Mouse (Mus musculus) E14TG2a.4 (cell line): ENCODE measurements around the gene Rpl23.

Experiments
- H3K27me3 ChIP-seq: 2 replicates; pipeline ENCODE4 v1.6.1; 2014; ENCODE audit warnings: low read length, control low read depth; ENCODE audit not compliant: insufficient read depth
- H3K36me3 ChIP-seq: 2 replicates; pipeline ENCODE4 v1.6.1; 2014; ENCODE audit warnings: low read length, control low read depth; ENCODE audit not compliant: insufficient read depth
- H3K4me1 ChIP-seq: replicated peaks from 2 replicates; pipeline ENCODE4 v1.6.1; 2014; ENCODE audit warnings: low read depth, low read length, control low read depth
- H3K4me3 ChIP-seq: replicated peaks from 2 replicates; pipeline ENCODE4 v1.5.1; 2014; ENCODE audit warnings: mild to moderate bottlenecking, low read length
- H3K9me3 ChIP-seq: 2 replicates; pipeline ENCODE4 v1.6.1; 2014; ENCODE audit warnings: low read length, control low read depth
- CTCF ChIP-seq: conservative IDR thresholded peaks from 2 replicates; pipeline ENCODE4 v1.5.1; 2014; ENCODE audit warnings: low read length
- NANOG ChIP-seq: IDR thresholded peaks from 2 replicates; pipeline ENCODE4 v1.6.1; 2014; ENCODE audit warnings: borderline replicate concordance, low read length, mixed read lengths
- POU5F1 ChIP-seq: IDR thresholded peaks from 2 replicates; pipeline ENCODE4 v1.6.1; 2014; ENCODE audit warnings: low read length, borderline replicate concordance

Gene Rpl23

DNA sequence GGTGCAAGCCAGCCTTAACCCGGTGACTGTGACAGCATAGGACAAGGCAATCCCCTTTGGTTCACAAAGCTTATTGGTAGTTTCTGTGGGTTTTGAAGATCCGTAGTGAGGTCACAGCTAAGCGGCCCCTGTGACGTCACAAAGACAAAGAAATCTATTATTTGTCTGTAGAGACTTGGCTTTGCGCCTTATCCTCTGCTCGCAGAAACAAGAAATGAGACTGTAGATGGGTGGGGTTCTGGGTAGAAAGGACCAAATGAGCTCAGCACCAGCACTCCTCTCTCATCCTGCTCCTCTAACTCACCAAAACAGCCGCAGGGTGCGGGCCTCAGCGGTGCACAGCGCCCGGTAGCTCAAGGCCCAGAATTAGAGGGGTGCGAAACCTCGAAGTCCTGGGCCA, 7.1 kb downstream of the Rpl23 start:
- TF ChIP-seq NANOG (no peak), CTCF (no peak), POU5F1 (no peak)
- H3K4me3 ChIP-seq = peak overlapping the region; percentile 49
- peaks cover 70% of the 10 kb centered on the region for H3K4me1 ChIP-seq
- H3K9me3 ChIP-seq = no peaks in the 10 kb centered on the region
- H3K27me3 ChIP-seq = no peaks in the 10 kb centered on the region
- H3K36me3 ChIP-seq = peaks cover 60% of the 10 kb centered on the region

DNA sequence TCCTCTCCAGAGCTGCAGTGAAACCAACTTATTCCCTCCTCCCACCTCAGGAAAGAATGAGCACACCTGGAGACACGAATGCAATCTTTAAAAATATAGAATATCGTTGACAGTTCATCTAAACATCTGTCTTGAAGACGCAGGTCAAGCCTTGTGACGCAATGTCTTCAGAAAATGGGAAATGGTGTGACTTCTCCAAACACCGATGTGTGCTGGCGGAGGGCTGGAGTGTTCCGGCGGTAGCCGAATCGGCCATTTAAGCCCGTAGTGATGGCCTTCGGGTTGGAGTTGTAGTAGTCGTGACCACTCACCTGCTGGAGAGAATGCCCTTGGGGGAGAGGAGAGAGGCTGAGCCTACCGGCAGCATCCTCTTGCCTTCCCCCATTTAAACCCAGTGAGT, 10.8 kb downstream of the Rpl23 start:
- no peaks in the 10 kb centered on the region for H3K9me3 ChIP-seq
- peaks cover 23% of the 10 kb centered on the region for H3K36me3 ChIP-seq
- H3K27me3 ChIP-seq = 0 out of 2 replicates have a peak, but pooled peaks cover 3% of the 10 kb centered on the region
- H3K4me3 ChIP-seq = no peak overlapping the region
- H3K4me1 ChIP-seq = peaks cover 41% of the 10 kb centered on the region
- TF ChIP-seq CTCF (no peak), POU5F1 (no peak), NANOG (no peak)

- peaks cover 12% of the 10 kb centered on the region for H3K36me3 ChIP-seq
- TF ChIP-seq POU5F1 (no peak), NANOG (no peak), CTCF (no peak)
- H3K9me3 ChIP-seq = no peaks in the 10 kb centered on the region
- no peak overlapping the region for H3K4me3 ChIP-seq
- H3K27me3 ChIP-seq = 0 out of 2 replicates have a peak, but pooled peaks cover 3% of the 10 kb centered on the region
- peaks cover 36% of the 10 kb centered on the region for H3K4me1 ChIP-seq
Observed at GRCm38 (mm10) chr11:97769704-97770103, 12.5 kb downstream of the Rpl23 start.

DNA sequence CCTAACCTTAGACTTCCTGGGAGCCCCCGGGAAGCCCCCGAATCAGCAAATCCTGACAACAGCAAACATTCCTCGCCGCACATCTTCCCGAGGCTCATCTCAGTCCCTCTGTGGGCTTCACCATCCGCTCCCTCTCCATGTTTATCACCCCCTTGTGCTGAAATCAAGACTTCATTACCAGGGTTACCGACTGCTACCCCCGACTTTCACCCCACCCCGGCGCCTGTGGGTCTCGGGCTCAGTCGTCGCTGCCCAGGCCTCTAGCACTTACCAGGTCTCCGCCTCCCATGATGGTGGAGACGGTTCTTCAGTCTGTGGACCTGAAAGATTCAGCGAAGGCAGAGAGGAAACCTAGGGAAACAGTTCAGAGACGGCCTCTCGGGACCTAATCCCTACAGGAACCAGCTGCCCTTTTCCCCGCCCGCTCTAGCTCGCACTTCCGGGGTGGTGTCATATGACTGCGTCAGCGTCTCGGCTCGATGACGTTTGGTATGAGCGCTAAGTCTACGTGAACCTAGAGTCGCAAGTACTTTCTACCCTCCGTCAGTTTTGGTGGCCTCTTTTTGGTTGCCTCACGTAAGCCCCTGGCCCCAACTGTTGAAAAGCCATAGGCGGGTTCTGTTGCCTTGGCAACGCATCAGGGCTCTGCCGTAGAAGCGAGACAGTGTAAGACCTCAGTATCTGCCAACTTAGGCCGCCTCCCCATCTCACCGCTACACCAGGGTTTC, 15.9 kb downstream of the Rpl23 start, which contains the start of gene Cwc25:
Gene Cwc25, minus strand, starts transcription at position 403 of the 728 bp plus-strand sequence.
- H3K4me1 ChIP-seq = peaks cover 45% of the 10 kb centered on the region
- 0 out of 2 replicates have a peak, but pooled peaks cover 3% of the 10 kb centered on the region for H3K27me3 ChIP-seq
- peaks cover 38% of the 10 kb centered on the region for H3K36me3 ChIP-seq
- TF ChIP-seq NANOG (no peak), CTCF (no peak), POU5F1 (no peak)
- no peaks in the 10 kb centered on the region for H3K9me3 ChIP-seq
- peak within 1 kb of the TSS; percentile 99 for H3K4me3 ChIP-seq

DNA sequence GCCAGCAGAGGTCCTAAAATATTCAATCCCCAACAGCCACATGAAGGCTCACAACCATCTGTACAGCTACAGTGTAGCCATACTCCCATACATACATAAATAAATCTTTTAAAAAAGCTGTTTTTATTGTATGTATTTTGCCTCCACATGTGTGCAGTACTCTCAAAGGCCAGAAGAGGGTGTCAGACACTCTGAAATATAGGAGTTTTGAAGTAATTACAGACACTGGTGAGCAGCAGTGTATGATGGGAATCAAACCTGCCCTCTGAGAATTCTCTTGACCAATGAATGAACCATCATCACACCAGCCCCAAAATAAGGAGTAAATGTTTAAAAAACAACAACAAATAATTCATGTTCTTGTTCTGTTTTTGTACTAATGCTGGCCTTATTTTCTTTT, 20.6 kb downstream of the Rpl23 start:
- no peaks in the 10 kb centered on the region for H3K9me3 ChIP-seq
- peaks cover 52% of the 10 kb centered on the region for H3K4me1 ChIP-seq
- no peaks in the 10 kb centered on the region for H3K27me3 ChIP-seq
- no peak overlapping the region for H3K4me3 ChIP-seq
- H3K36me3 ChIP-seq = peaks cover 84% of the 10 kb centered on the region
- peak; percentile 63 for TF ChIP-seq CTCF
- TF ChIP-seq POU5F1 = no peak
- no peak for TF ChIP-seq NANOG

- peaks cover 96% of the 10 kb centered on the region for H3K36me3 ChIP-seq
- TF ChIP-seq POU5F1 (no peak), NANOG (no peak), CTCF (no peak)
- no peaks in the 10 kb centered on the region for H3K27me3 ChIP-seq
- peaks cover 43% of the 10 kb centered on the region for H3K4me1 ChIP-seq
- no peaks in the 10 kb centered on the region for H3K9me3 ChIP-seq
- no peak overlapping the region for H3K4me3 ChIP-seq
Observed at GRCm38 (mm10) chr11:97758942-97759341, 23.3 kb downstream of the Rpl23 start.

GRCm38 (mm10) chr11:97758125-97758524, 24.1 kb downstream of the Rpl23 start:
- Histone ChIP-seq H3K4me1 (peaks cover 35% of the 10 kb centered on the region), H3K9me3 (no peaks in the 10 kb centered on the region), H3K4me3 (no peak overlapping the region), H3K36me3 (peaks cover 98% of the 10 kb centered on the region), H3K27me3 (no peaks in the 10 kb centered on the region)
- TF ChIP-seq POU5F1 = no peak
- no peak for TF ChIP-seq NANOG

DNA sequence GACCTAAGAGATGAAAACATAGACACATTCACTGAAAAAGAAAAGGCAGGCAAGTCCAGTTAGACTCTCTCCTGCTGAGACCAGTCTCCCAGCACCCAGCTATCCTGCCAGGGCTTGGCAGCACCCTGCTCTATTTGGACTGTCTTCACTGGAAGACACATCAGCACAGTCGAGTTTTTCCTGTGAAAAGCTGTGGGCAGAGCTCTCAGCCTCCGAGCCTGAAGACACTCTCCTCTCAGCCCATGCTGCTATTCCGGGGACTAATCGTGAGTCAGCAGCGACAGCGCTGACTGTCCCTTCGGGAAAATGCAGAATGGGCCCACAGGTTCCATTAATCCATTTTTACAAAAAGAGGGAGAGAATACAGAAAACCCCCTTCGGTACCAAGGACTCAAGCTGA, 29.0 kb downstream of the Rpl23 start:
- peaks cover 97% of the 10 kb centered on the region for H3K36me3 ChIP-seq
- H3K9me3 ChIP-seq = no peaks in the 10 kb centered on the region
- no peak overlapping the region for H3K4me3 ChIP-seq
- no peaks in the 10 kb centered on the region for H3K27me3 ChIP-seq
- peaks cover 17% of the 10 kb centered on the region for H3K4me1 ChIP-seq
- TF ChIP-seq NANOG (no peak), POU5F1 (no peak), CTCF (no peak)
